Mouse (Mus musculus) heart, adult 2 months (tissue): ENCODE data around the gene Plekha7.

Experiments
- CTCF ChIP-seq: fragments of 200-600 bp; IDR thresholded peaks from 2 replicates; pipeline ENCODE4 v1.8.1; 2022; ENCODE audit warnings: antibody characterized with exemption, mild to moderate bottlenecking, moderate library complexity
- POLR2A ChIP-seq: fragments of 200-500 bp; IDR thresholded peaks from 2 replicates; pipeline ENCODE4 v1.6.1; 2011; ENCODE audit warnings: mild to moderate bottlenecking, low read depth, low read length, control low read depth; ENCODE audit not compliant: insufficient read depth

DNA sequence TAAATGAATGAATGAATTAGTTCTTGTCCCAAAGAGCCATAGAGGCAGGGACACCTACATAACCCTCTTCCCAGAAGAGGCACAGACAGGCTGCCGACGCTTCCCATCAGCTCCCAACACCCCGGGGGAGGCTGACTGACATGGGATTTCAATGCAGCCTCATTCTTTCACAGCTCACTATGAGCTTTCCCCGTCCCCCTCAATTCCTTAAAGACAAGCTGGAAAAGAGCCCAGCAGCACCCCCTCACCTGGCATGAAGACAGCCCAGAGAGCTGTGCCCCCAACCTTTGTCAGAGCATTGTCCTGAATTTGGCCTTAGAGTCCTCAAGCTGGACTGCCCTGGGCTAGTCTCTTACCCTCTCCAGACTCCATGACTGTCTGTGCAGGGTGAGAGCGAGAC is 122.0 kb downstream of the Plekha7 start:
- TF ChIP-seq CTCF: no peak
- no peak for TF ChIP-seq POLR2A
